Mouse (Mus musculus): ENCODE results near the gene Olfm2. TPM values are rescaled to one million over a fixed set of nuclear protein-coding genes. Genes with fewer than 3 reads are reported as not detected.

The Olfm2 gene
- polyA plus RNA-seq (2012; rRNA removed) = 0.91 and 2.2 TPM in 2 replicates

DNA sequence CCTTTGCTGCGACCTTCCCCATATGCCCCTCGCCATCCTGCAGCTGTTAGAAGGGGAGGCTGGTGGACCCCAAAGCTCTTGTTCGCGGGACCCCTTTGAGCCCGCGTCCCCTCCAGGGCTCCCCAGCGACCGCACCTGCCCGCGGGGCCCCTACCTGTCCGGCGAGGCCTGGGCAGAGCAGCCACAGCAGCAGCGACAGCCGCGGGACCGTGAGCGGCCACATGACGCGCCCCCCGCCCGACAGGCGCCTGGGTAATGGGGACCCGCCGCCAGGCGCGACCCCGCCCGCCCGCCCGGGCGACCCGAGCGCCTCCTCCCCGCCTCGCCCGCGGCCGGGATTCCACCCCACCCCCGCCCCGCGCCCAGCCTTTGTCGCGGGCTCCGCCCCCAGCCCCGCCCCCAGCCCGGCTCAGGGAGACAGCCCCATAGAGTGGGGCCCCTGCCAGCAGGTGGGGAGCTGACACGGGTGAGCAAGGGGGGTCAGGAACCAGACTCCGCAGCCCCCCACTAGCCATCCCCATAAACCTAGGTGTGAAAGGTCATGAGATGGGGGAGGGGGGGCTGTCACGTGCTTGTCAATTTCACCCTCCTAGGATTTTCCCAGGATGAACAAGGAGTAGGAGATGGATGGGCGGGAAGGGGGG, at the start of gene Olfm2:
TSS of gene Olfm2 (minus strand) at position 333 of the 644 bp plus-strand sequence.
- Histone ChIP-seq H3K4me3 (ENCODE audit: low read depth, low read length) (peak within 1 kb of the TSS; percentile 30; the same call in 1 of the 2 replicates), H3K36me3 (ENCODE audit: control insufficient read depth, insufficient read depth, low read length) (no peaks in the 10 kb centered on the region), H3K27me3 (ENCODE audit: control insufficient read depth, insufficient read depth, low read length) (peaks cover 29% of the 10 kb centered on the region), H3K4me1 (ENCODE audit: control insufficient read depth, insufficient read depth, insufficient read length, low read length) (no peaks in the 10 kb centered on the region), H3K27ac (ENCODE audit: insufficient read depth, low read depth, low read length) (no peak within 1 kb of the TSS)
- 1% methylated on average over 44 of the region's 50 CpGs for WGBS
- TF ChIP-seq POLR2A (IDR thresholded peaks at IDR 0.05; ENCODE audit: low read depth, low read length) (no peak), CTCF (IDR thresholded peaks at IDR 0.05; ENCODE audit: extremely low read depth, insufficient read length, insufficient replicate concordance, low read depth, low read length) (no peak)

DNA sequence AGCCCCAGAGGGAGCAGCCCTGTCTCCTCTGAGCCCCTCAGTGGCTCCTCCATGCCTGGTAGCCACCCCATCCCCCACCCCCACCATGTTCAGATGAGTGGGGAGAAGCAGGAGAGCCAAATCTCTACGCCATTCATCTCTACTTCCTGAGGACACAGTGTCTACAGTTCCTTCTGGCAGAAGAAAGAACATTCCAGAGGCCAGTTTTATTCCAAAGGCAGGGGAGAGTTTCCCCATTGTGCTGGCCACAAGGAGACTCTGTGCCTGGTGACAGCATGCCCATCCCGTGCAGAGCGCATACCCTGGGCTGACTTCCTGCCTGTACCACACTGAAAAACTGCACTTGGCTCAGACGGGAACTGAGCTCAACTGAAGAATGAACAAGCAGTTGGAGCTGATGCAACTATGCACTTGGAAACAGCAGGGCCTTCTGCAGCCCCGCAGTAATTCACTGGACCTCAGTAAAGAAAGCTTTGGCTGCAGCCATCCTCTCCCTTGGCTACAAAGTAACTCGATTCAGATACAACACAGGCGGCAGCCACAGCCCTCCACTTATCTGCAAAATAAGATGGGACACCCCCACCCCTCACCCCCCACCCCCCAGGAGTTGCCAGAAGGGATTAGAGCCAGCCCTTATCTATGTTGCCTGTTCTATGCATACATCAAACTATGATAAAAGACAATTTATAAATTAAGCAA, 48.1 kb upstream of the Olfm2 start:
- Histone ChIP-seq H3K27me3 (ENCODE audit: control insufficient read depth, insufficient read depth, low read length) (peaks cover 3% of the 10 kb centered on the region; the same call in 1 of the 2 replicates), H3K27ac (ENCODE audit: insufficient read depth, low read depth, low read length) (no peak overlapping the region), H3K4me3 (ENCODE audit: low read depth, low read length) (no peak overlapping the region), H3K36me3 (ENCODE audit: control insufficient read depth, insufficient read depth, low read length) (no peaks in the 10 kb centered on the region), H3K4me1 (ENCODE audit: control insufficient read depth, insufficient read depth, insufficient read length, low read length) (no peaks in the 10 kb centered on the region)
- 24% methylated on average over 7 of the region's 7 CpGs for WGBS
- TF ChIP-seq CTCF (IDR thresholded peaks at IDR 0.05; ENCODE audit: extremely low read depth, insufficient read length, insufficient replicate concordance, low read depth, low read length) (no peak), POLR2A (IDR thresholded peaks at IDR 0.05; ENCODE audit: low read depth, low read length) (no peak)

DNA sequence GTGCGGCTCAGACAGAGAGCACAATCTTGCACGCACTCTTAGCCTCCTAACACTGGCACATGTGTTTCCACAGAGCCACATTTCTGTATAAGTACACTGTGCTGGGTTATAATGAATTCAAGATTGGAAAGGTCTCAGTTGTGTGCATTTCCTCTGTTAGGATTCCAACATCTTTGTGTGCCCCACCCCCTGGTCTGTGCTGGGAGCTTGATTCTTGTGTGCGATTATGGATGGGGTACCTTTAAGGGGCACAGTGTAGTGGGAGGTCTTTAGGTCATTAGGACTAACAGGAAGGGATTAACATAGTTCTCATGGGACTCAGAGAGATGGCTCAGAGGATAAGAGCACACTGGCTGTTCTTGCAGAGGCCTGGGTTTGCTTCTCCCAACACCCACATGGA, 44.2 kb upstream of the Olfm2 start:
- no peaks in the 10 kb centered on the region for H3K4me1 ChIP-seq (ENCODE audit: control insufficient read depth, insufficient read depth, insufficient read length, low read length)
- H3K36me3 ChIP-seq (ENCODE audit: control insufficient read depth, insufficient read depth, low read length) = no peaks in the 10 kb centered on the region
- no peak overlapping the region for H3K4me3 ChIP-seq (ENCODE audit: low read depth, low read length)
- TF ChIP-seq CTCF (IDR thresholded peaks at IDR 0.05; ENCODE audit: extremely low read depth, insufficient read length, insufficient replicate concordance, low read depth, low read length) (no peak), POLR2A (IDR thresholded peaks at IDR 0.05; ENCODE audit: low read depth, low read length) (no peak)
- WGBS = 64% methylated on average over 3 of the region's 3 CpGs
- no peak overlapping the region for H3K27ac ChIP-seq (ENCODE audit: insufficient read depth, low read depth, low read length)
- H3K27me3 ChIP-seq (ENCODE audit: control insufficient read depth, insufficient read depth, low read length) = peaks cover 3% of the 10 kb centered on the region; the same call in 1 of the 2 replicates

DNA sequence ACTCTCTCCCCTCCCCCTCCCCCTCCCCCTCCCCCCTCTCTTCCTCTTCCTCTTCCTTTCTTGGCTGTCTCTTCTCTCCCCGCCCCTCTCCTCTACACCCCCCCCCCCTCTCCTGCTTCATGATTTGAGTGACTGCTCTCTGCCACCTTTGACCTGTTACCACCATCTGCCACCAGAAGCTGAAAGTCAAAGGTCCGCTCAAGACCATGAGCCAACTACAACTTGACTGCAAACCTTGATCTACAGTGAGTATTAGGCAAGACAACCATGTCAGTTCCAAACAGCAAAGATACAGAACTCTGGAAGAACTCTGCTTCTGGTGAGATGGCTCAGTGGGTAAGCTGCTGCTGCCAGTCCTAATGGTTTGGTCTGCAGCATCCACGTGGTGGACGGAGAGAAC, 43.5 kb upstream of the Olfm2 start:
- no peak overlapping the region for H3K4me3 ChIP-seq (ENCODE audit: low read depth, low read length)
- 74% methylated on average over 3 of the region's 4 CpGs for WGBS

DNA sequence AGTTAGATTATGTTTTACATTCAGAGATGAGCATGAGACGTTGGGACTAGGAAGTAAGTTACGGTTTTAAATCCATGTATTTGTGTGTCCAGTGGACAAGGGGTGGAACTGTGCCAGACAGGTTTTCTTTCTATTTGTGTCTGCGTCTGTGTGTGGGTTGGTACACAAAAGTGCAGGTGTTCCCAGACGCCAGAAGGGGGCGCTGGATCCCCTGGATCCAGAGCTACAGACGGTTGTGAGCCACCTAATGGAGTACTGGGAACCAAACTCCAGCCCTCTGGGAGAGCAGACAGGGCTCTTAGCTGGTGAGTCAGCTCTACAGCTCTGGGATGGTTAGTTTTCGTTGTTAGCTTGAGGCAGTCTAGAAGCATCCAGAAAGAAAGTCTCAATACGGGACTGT, 41.8 kb upstream of the Olfm2 start:
- 73% methylated on average over 8 of the region's 8 CpGs for WGBS
- H3K27me3 ChIP-seq (ENCODE audit: control insufficient read depth, insufficient read depth, low read length) = no peaks in the 10 kb centered on the region

More for the DNA sequence above, 43.5 kb upstream of the Olfm2 start:
- H3K36me3 ChIP-seq (ENCODE audit: control insufficient read depth, insufficient read depth, low read length) = no peaks in the 10 kb centered on the region
- H3K4me1 ChIP-seq (ENCODE audit: control insufficient read depth, insufficient read depth, insufficient read length, low read length) = no peaks in the 10 kb centered on the region
- no peak overlapping the region for H3K27ac ChIP-seq (ENCODE audit: insufficient read depth, low read depth, low read length)
- no peak for TF ChIP-seq POLR2A (IDR thresholded peaks at IDR 0.05; ENCODE audit: low read depth, low read length)
- TF ChIP-seq CTCF (IDR thresholded peaks at IDR 0.05; ENCODE audit: extremely low read depth, insufficient read length, insufficient replicate concordance, low read depth, low read length) = no peak
- peaks cover 3% of the 10 kb centered on the region; the same call in 1 of the 2 replicates for H3K27me3 ChIP-seq (ENCODE audit: control insufficient read depth, insufficient read depth, low read length)

DNA sequence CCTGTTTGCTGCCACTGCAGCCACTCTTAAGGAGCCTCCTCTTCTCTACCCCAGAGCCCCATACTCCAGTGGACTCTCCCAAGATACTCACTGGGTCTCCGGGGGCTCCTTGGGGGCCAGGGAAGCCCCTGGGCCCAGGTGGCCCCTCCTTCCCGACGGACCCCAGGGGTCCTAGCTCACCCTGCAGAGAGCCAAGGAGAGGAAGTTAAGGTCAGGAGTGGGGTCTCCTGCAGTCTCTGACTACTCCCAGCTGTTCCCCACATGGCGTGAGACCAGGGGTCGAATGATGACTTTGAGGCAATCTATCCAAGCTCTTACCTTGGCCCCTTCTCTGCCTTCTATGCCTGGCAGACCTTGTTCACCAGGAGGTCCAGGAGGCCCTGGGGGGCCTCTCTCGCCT, 38.9 kb upstream of the Olfm2 start:
- no peaks in the 10 kb centered on the region for H3K4me1 ChIP-seq (ENCODE audit: control insufficient read depth, insufficient read depth, insufficient read length, low read length)
- TF ChIP-seq POLR2A (IDR thresholded peaks at IDR 0.05; ENCODE audit: low read depth, low read length) (no peak), CTCF (IDR thresholded peaks at IDR 0.05; ENCODE audit: extremely low read depth, insufficient read length, insufficient replicate concordance, low read depth, low read length) (no peak)
- H3K27ac ChIP-seq (ENCODE audit: insufficient read depth, low read depth, low read length) = no peak overlapping the region
- 72% methylated on average over 6 of the region's 6 CpGs for WGBS
- H3K27me3 ChIP-seq (ENCODE audit: control insufficient read depth, insufficient read depth, low read length) = no peaks in the 10 kb centered on the region
- H3K4me3 ChIP-seq (ENCODE audit: low read depth, low read length) = no peak overlapping the region
- H3K36me3 ChIP-seq (ENCODE audit: control insufficient read depth, insufficient read depth, low read length) = no peaks in the 10 kb centered on the region

More for the DNA sequence above, 41.8 kb upstream of the Olfm2 start:
- H3K4me1 ChIP-seq (ENCODE audit: control insufficient read depth, insufficient read depth, insufficient read length, low read length) = no peaks in the 10 kb centered on the region
- no peak overlapping the region for H3K27ac ChIP-seq (ENCODE audit: insufficient read depth, low read depth, low read length)
- TF ChIP-seq CTCF (IDR thresholded peaks at IDR 0.05; ENCODE audit: extremely low read depth, insufficient read length, insufficient replicate concordance, low read depth, low read length) = no peak
- TF ChIP-seq POLR2A (IDR thresholded peaks at IDR 0.05; ENCODE audit: low read depth, low read length) = no peak
- H3K4me3 ChIP-seq (ENCODE audit: low read depth, low read length) = no peak overlapping the region
- H3K36me3 ChIP-seq (ENCODE audit: control insufficient read depth, insufficient read depth, low read length) = no peaks in the 10 kb centered on the region

DNA sequence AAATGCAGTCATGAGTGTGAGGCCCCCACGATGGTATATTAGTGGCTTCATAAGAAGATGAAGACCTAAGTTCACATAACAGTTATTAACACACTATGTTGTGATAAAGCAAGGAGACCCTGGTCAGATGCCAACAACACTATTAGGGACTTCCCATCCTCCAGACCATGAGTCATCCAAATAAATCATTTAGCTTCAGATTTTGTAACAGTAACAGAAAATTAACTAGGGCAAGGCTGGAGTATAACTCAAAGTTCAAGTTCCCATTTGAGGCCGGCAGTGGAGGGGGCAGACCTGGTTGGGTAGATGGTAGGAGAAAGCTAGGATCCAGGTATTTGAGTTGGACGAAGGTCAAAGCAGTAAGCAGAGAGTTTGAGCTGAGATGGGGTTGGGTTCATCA, 35.1 kb upstream of the Olfm2 start:
- WGBS = 46% methylated on average over 3 of the region's 3 CpGs
- no peak overlapping the region for H3K4me3 ChIP-seq (ENCODE audit: low read depth, low read length)
- H3K27me3 ChIP-seq (ENCODE audit: control insufficient read depth, insufficient read depth, low read length) = no peaks in the 10 kb centered on the region
- no peaks in the 10 kb centered on the region for H3K36me3 ChIP-seq (ENCODE audit: control insufficient read depth, insufficient read depth, low read length)
- H3K4me1 ChIP-seq (ENCODE audit: control insufficient read depth, insufficient read depth, insufficient read length, low read length) = no peaks in the 10 kb centered on the region
- H3K27ac ChIP-seq (ENCODE audit: insufficient read depth, low read depth, low read length) = no peak overlapping the region
- no peak for TF ChIP-seq POLR2A (IDR thresholded peaks at IDR 0.05; ENCODE audit: low read depth, low read length)
- TF ChIP-seq CTCF (IDR thresholded peaks at IDR 0.05; ENCODE audit: extremely low read depth, insufficient read length, insufficient replicate concordance, low read depth, low read length) = no peak
